Mouse (Mus musculus) erythroblast, adult 5-6 weeks (primary cell): Measurements from ENCODE around the gene Emc1. TPM values are rescaled to one million over a fixed set of nuclear protein-coding genes. Genes with fewer than 3 reads are reported as not detected.
"Not testable (repeated sequence)": the region's sequence is repeated elsewhere in the genome, so short reads cannot be mapped to it uniquely, and the experiment has no call there.

Source experiments
- ATAC-seq: replicated peaks from 2 replicates; pipeline ENCODE4 v1.8.0; 2016; ENCODE audit warnings: moderate number of reproducible peaks, mild to moderate bottlenecking, moderate TSS enrichment, inconsistent platforms; ENCODE audit not compliant: poor library complexity, low FRiP score, severe bottlenecking
- total RNA-seq, 2 experiments: library from RNA; stranded (forward) in 1 of 2; stranded (reverse) in 1 of 2; fragments of 150-400 nt in 1 of 2; fragments of 200-764, 138-1000 nt in 1 of 2; gene quantifications; 2 replicates each; pipeline versions ENCODE4 v1.2.3 to v1.2.4; 2015 to 2017; ENCODE audit warnings: low replicate concordance in 2 of 2

Gene Emc1
- total RNA-seq, 2 experiments from 2014 or later: 3.3 to 14.8 TPM

GRCm38 (mm10) chr4:139345416-139346019 is 6.9 kb upstream of the Emc1 start:
- ATAC-seq: 0 out of 2 replicates have a peak, but pooled peaks have one; percentile 52

- peak; percentile 50 for ATAC-seq
Measured at GRCm38 (mm10) chr4:139352832-139353231, 445 bp downstream of the Emc1 start.

- no peak for ATAC-seq
Measured at GRCm38 (mm10) chr4:139357211-139357610, 4.8 kb downstream of the Emc1 start.

- ATAC-seq: peak; percentile 62
Measured at GRCm38 (mm10) chr4:139360761-139361548, 8.6 kb downstream of the Emc1 start.

- ATAC-seq: no peak
Measured at GRCm38 (mm10) chr4:139367336-139367735, 14.9 kb downstream of the Emc1 start.

DNA sequence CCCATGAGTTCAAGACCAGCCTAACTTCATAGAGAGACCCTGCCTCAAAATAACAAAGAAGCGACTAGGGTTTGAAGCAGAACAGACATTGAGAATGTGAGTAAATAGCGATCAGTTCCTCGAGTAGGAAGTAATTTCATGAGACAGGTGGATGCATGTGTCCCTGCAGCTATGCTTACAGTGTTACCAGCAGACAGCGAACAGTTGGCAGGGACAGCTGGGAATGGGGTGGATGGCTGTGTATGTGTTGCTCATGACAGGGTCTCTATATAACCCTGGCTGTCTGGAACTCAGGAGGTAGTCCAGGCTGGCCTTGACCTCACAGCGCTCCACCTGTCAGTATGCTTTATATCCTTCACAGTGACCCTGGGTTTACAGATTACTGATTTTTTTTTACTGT is 15.7 kb downstream of the Emc1 start:
- ATAC-seq: no peak

- no peak for ATAC-seq
Measured at GRCm38 (mm10) chr4:139373130-139373529, 20.7 kb downstream of the Emc1 start.

DNA sequence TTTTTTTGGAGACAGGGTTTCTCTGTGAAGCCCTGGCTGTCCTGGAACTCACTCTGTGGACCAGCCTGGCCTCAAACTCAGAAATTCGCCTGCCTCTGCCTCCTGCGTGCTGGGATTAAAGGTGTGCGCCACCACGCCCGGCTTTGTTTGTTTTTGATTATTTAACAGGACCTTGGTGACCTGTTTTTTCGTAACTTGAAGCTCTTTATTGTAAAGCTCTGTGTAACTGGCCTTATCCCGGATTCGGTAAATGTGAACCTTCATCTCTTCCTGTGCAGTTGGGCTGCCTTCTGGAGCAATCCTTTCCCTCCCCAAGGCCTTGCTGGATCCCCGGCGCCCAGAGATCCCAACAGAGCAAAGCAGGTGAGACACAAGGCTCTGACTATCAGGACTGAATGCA is 21.1 kb downstream of the Emc1 start:
- ATAC-seq: no peak

DNA sequence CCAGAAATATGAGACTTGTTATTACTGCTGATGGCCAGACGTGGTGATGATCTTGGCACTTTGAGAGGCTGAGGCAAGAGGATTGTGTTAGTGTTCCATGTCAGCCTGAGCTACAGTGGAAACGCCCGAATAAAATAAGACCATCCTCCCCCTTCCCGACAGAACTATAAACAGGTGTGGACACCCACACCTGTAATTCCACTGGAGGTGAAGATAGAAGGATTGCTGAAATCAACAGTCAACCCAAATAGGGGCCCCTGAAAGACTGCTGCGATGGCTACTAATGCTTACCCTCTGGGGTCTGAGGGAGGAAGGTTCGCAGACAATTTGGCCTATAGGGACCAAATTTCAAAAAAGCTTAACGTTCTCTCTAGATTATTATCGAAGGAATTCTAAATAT is 27.3 kb downstream of the Emc1 start:
- ATAC-seq: no peak

GRCm38 (mm10) chr4:139380207-139380748 is 27.9 kb downstream of the Emc1 start:
- ATAC-seq: peak; percentile 89

GRCm38 (mm10) chr4:139380775-139381451 is 28.5 kb downstream of the Emc1 start:
- peak; percentile 53 for ATAC-seq

- no peak for ATAC-seq
Measured at GRCm38 (mm10) chr4:139381452-139381845, 29.1 kb downstream of the Emc1 start.

- peak; percentile 43 for ATAC-seq
Measured at GRCm38 (mm10) chr4:139382231-139382630, 29.8 kb downstream of the Emc1 start.

DNA sequence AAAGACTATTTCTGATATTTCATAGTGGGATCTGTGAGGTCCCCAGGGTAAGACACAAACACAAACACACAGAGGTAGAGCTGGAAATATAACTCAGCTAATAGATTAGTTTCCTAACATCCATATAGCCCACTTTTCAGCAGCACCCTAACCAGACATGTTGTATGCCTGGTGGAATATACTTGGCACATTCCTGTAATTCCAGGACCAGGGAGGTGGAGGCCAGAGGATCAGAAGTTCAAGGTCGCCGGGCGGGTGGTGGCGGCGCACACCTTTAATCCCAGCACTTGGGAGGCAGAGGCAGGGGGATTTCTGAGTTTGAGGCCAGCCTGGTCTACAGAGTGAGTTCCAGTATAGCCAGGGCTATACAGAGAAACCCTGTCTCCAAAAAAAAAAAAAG is 33.5 kb downstream of the Emc1 start:
- ATAC-seq: not testable (repeated sequence)

- ATAC-seq: no peak
Measured at GRCm38 (mm10) chr4:139386869-139387319, 34.5 kb downstream of the Emc1 start.

- no peak for ATAC-seq
Measured at GRCm38 (mm10) chr4:139389557-139389956, 37.2 kb downstream of the Emc1 start.

DNA sequence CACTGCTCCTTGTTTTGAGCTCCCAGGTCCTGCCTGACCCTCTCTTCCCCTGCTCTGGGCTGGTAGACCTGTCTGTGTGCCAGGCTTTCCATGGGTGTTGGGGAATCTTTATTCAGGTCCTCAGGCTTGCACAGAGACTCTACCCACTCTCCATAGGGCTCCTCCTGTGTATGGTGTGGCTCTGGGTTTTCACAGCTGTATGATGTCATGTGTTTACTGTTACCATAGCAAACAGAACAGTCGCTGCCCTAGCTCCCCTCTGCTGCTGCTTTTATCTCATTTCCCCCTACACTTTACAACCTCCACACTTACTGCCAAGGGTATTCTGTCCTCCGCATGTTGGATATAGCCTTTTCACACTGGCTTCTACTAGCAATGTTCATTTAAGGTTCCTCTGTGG is 43.0 kb downstream of the Emc1 start:
- ATAC-seq: no peak

GRCm38 (mm10) chr4:139400487-139400886 is 48.1 kb downstream of the Emc1 start:
- ATAC-seq: no peak

DNA sequence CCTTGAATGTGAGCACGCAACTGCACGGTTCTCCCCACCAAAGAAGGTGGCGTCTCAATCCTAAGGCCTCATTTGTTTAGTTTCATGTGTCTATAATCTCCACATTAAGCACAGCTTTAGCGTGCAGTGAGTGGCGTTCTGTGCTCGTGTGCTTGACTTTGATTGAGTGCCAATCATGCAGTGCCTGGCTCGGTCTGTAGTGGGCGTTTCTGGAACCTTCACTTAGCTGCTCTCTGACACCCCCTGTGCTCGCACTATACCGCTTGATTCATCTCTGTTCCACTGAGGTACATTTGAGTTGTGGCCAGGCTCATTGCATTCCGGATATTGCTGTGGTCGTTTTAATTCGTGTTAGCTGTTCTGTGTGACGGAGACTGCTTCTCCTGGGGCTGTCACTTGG is 50.8 kb downstream of the Emc1 start:
- no peak for ATAC-seq

GRCm38 (mm10) chr4:139411351-139411750 is 59.0 kb downstream of the Emc1 start:
- ATAC-seq: no peak

GRCm38 (mm10) chr4:139417868-139418267 is 65.5 kb downstream of the Emc1 start:
- no peak for ATAC-seq
